Mouse (Mus musculus) ES-Bruce4 (cell line): ENCODE measurements around the gene Eif4g3.

ENCODE experiments used
- CTCF ChIP-seq: IDR thresholded peaks from one replicate; pipeline ENCODE4 v1.8.1; 2011; ENCODE audit warnings: low read depth, low read length
- POLR2A ChIP-seq: IDR thresholded peaks from one replicate; pipeline ENCODE4 v1.8.1; 2011; ENCODE audit warnings: low read length; ENCODE audit not compliant: insufficient read depth

DNA sequence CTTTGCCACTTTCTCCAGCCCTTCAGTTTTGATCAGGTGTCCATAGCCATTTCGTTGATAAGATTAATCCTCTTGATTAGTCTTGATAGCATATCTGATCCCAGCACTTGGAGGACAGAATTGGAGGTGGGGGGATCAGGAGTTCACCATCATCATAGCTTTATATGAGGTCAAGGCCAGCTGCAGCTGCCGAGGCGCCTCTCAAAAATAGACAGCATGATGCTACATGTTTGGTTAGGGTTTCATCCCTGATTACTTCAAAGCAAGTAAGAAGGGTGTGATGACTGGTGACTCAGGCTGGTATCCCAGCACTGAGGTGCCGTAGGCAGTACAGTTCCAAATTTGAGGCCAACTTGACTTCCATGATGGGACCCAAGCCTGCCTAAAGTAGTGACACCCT lies 176.6 kb downstream of the Eif4g3 start:
- TF ChIP-seq CTCF = no peak
- TF ChIP-seq POLR2A = no peak
